Mouse (Mus musculus): ENCODE measurements around the gene Mcub. TPM values are rescaled to one million over a fixed set of nuclear protein-coding genes. Genes with fewer than 3 reads are reported as not detected.

The Mcub gene
- total RNA-seq, 2 experiments from 2014 or later = 1.8 to 2.2 TPM

DNA sequence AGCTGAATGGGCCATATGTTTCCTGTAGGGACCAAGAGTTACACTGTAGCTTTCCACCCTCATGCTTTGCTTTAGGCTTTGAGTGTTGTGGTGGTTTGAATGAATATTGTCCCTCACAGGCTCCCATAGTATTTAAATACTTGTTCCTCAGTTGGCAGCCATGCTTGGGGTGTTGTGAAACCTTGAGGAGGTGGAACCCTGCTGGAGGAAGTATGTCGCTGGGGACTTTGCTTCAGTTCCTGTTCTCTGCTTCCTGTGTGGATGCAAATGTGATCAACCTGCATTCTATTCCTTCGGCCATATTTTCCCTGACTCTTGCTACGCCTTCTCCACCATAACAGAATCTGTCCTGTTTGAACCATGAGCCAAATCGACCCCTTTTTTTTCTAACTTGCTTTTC, 16.7 kb downstream of the Mcub start:
- intact Hi-C loops (cut with DNase I) = no loop called here
- DNase-seq (ENCODE audit: low spot score) = no peak

DNA sequence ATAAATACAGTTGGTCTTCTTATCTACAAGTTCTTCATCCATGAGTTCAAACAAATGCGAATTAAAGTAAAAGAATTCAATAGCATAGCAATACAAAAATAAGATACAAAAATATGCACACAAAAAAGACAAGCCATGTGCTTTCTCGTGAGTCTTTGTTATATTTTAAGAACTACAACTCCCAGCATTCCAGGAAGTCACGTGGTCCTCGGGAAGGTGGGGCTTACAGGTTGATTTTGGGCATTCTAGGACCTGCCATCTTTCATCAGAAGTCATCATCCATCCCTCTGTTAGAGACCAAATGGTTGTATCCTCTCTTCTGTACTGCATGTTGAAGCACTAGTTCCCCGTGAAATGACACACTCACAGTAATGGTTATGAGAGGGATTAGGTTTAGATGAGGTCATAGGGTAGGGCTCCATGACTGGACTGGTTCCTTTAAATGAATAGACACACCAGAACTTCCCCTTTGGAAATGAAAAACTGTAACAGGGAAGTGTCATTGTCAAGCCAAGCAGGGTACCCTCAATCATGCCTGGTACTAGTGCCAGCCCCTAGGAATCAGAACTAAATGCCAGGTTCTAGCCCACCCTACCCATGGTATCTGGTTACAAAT, 20.7 kb downstream of the Mcub start:
- no peak for DNase-seq (ENCODE audit: low spot score)
- intact Hi-C loops (cut with DNase I) = no loop called here

GRCm38 (mm10) chr3:129948359-129948758, 21.6 kb downstream of the Mcub start:
- intact Hi-C loops (cut with DNase I) = no loop called here
- no peak for DNase-seq (ENCODE audit: low spot score)

- intact Hi-C loops (cut with DNase I) = no loop called here
- DNase-seq (ENCODE audit: low spot score) = no peak
These were observed 23.6 kb downstream of the Mcub start for GRCm38 (mm10) chr3:129946217-129946914.

DNA sequence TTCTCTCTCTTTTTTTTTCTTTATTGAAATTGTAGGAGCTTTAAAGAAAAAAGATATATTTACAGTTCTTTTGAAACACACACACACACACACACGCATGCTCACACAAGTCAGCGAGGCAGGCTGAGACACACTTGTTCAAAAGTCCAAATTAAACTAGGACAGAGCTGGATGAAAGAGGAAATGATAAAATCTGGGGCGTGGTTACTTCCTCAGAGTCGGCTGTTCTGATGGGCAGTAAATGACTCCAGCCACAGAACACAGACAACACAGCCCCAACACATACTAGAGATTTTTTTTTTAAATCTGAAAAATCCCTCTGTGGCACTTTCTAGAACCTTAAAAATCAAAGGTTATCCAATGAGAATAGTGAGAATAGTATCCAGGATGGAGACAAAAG, 26.2 kb downstream of the Mcub start:
- intact Hi-C loops (cut with DNase I) = no loop called here
- no peak for DNase-seq (ENCODE audit: low spot score)

DNA sequence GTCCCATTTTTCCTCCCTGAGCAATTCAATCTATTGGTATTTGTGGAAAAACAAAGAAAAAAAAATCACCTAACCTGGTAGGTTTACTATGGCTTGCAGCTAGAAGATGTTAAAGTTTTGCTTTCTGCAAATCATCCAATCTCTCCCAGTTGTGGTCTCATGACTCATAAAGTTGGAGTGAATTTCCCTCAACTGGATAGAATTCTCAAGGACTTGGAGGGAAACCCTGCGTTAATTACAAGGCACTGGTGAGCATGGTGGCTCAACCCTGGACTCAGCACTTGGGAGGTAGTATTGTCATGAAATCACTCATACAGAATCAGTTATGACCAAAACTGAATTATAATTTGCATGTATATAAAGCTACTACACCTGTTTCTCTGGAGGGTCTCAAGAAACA, 28.7 kb downstream of the Mcub start:
- no peak for DNase-seq (ENCODE audit: low spot score)
- intact Hi-C loops (cut with DNase I) = no loop called here

GRCm38 (mm10) chr3:129940780-129941179, 29.2 kb downstream of the Mcub start:
- no peak for DNase-seq (ENCODE audit: low spot score)
- intact Hi-C loops (cut with DNase I) = no loop called here

GRCm38 (mm10) chr3:129939058-129939457, 30.9 kb downstream of the Mcub start:
- intact Hi-C loops (cut with DNase I) = no loop called here
- DNase-seq (ENCODE audit: low spot score) = no peak

DNA sequence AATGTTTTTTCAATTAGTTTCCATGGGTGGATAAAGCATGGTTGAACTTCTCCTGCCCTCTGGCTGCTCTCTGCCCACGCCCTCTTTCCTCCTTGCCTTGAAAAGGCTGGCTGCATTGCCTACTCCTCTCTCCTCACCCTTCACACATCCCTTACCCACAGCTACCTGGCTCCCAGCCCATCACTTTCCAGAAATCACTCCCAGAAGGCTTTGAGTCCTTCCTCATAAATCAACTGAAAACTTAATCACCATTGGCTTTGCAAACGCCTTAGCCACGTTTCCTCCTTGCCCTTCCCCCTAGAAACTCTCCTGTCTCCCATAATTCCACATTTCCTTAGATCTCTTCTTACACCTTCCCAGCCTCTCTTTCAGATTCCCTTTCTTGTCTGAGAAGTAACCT, 32.2 kb downstream of the Mcub start:
- intact Hi-C loops (cut with DNase I) = no loop called here

DNA sequence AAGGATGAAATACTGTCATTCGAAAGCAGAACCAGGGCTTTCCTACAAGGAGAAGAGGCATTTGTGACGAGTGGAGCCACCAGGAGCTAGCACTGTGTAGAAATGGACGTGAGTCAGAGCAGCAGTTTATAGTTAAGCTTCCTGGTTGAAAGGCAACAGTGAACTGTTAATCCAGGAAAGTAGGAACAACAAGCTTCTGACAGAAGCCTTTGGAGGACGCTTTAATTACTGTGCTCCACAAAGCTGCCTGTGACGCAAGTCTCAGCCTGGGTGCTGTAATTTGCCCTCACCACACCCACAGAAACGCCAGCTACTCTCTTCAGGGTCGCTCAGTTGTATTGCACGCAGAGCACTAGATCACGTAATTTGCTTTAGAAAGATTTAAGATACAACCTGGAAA, 33.4 kb downstream of the Mcub start:
- intact Hi-C loops (cut with DNase I) = no loop called here

More for the DNA sequence above, 32.2 kb downstream of the Mcub start:
- no peak for DNase-seq (ENCODE audit: low spot score)

DNA sequence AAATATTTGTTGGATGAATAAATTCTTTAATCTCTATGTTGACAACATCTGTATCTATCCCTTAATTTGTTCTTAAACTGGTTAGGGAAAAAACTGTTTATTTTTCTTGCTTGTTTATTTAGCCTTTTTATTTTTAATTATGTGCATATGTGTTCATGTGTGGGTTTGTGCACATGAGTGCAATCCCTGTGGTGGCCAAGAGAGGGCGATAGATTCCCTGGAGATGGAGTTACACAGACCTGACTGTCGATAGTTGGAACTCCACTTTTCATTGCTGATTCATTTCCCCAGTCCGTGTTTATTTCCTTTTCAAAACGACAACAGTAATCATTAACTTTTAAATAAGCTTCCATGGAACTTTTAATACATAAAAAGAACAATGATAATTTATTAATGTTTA, 37.6 kb downstream of the Mcub start:
- no peak for DNase-seq (ENCODE audit: low spot score)
- intact Hi-C loops (cut with DNase I) = loop anchor here (5.0 kb wide), 1 partner anchor 40 kb away; the partner anchor contains the start of gene Mcub

More for the DNA sequence above, 33.4 kb downstream of the Mcub start:
- DNase-seq (ENCODE audit: low spot score) = no peak

GRCm38 (mm10) chr3:129930213-129930778, 39.7 kb downstream of the Mcub start:
- intact Hi-C loops (cut with DNase I) = loop anchor here (5.0 kb wide), 1 partner anchor 42 kb away; the partner anchor contains the start of gene Mcub
- DNase-seq (ENCODE audit: low spot score) = no peak

- intact Hi-C loops (cut with DNase I) = no loop called here
- DNase-seq (ENCODE audit: low spot score) = no peak
These were observed 44.1 kb downstream of the Mcub start for GRCm38 (mm10) chr3:129925861-129926260.

- intact Hi-C loops (cut with DNase I) = no loop called here
- DNase-seq (ENCODE audit: low spot score) = no peak
These were observed 46.4 kb downstream of the Mcub start for GRCm38 (mm10) chr3:129923581-129923980.

GRCm38 (mm10) chr3:129918434-129918833, 51.6 kb downstream of the Mcub start:
- intact Hi-C loops (cut with DNase I) = loop anchor here (1.0 kb wide), 1 partner anchor 161 kb away; no protein-coding TSS in a partner anchor
- no peak for DNase-seq (ENCODE audit: low spot score)

- intact Hi-C loops (cut with DNase I) = no loop called here
- no peak for DNase-seq (ENCODE audit: low spot score)
These were observed 52.6 kb downstream of the Mcub start for GRCm38 (mm10) chr3:129917424-129917823.

DNA sequence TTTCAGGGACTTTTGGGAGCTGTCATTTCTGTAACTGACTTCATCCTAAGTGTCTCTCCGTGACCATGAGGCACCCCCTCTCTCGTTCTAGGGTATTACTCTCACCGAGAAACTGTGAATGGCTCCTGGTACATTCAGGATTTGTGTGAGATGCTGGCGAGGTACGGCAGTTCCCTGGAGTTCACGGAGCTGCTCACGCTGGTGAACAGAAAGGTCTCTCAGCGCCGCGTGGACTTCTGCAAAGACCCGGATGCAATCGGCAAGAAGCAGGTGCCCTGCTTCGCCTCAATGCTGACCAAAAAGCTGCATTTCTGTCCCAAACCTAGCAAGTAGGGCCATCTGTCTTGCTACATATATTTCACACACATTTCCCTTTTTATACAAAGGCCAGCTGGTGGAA, 56.8 kb downstream of the Mcub start:
- intact Hi-C loops (cut with DNase I) = no loop called here
- DNase-seq (ENCODE audit: low spot score) = no peak

DNA sequence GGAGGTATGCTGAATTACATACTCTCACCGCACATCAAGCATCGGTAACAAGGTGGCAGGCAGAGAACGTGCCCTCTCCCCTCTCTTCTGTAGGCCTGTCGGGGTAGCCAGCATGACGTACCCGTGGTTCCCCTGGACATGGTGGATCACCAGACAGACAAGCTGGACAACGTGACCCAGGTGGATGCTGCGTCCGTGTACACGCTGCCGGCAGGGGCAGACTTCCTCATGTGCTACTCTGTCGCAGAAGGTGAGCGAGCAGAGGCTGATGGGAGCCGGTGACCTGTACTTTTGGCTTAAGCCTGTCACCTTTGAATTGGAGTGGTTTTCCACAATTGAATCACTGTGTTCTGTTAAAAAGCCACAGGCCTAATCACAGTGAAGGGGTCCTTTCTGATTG, 58.0 kb downstream of the Mcub start:
- DNase-seq (ENCODE audit: low spot score) = no peak

DNA sequence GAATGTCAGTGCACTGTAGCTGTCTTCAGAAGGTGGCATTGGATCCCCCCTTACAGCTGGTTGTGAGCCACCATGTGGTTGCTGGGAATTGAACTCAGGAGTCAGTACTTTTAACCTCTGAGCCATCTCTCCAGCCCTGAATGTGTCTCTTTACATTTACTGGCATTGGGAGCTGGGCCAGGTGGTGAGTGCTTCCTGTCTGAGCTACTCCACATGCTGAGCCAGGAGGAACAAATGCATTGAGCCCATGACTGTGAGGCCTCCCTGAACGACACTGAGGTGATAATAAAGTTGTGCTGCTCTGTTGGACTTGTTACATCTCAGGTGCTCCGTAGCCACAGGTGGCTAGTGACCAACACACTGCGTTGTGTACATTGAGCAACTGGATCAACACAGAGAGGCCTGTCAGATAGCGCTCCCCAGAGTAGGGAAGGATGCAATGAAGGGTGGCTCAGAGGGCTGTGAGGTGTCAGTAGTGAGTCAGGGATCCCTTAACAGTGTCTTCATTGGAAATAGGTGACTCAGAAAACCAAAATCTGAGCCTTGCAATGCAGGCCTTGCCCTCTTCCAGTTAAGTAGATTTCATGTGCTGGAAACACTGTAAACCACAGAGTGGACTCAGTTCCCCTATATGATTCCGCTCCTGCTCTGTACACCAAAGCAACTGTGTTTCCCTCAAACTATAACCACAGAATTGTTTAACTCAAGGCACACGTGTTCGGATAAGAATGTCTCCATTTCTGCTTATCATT, 65.4 kb downstream of the Mcub start:
- intact Hi-C loops (cut with DNase I) = loop anchor here (2.0 to 10.0 kb wide), 2 partner anchors 74 to 790 kb away; partner anchors contain the start of gene Gar1
- no peak for DNase-seq (ENCODE audit: low spot score)

More for the DNA sequence above, 58.0 kb downstream of the Mcub start:
- intact Hi-C loops (cut with DNase I) = no loop called here

DNA sequence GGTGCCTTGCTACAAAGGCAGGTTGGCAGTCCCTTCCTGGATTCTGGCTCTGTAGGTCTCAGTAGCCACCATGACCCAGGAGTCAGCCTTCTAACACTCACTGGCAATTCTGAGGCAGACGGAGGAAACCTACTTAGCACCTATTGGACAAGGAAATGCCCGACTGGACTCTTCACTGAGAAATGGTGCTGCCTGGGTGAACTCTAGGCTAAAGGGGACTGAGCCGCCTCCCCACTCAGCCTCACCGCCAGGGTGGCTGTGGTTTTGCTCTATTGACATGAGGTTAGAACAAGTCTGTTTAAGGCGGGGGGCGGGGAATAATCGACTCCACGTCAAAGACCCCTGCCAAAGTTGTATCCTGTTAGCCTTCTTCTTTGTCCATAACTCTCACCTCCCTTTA, 66.1 kb downstream of the Mcub start:
- intact Hi-C loops (cut with DNase I) = loop anchor here (2.0 to 10.0 kb wide), 2 partner anchors 73 to 791 kb away; partner anchors contain the start of gene Gar1
- no peak for DNase-seq (ENCODE audit: low spot score)

Measured in heart, postnatal 25 days (tissue).